Mouse (Mus musculus) ES-Bruce4 (cell line): ENCODE results near the gene Ankmy1.

Experiments
- CTCF ChIP-seq: IDR thresholded peaks from one replicate; pipeline ENCODE4 v1.8.1; 2011; ENCODE audit warnings: low read depth, low read length
- POLR2A ChIP-seq: IDR thresholded peaks from one replicate; pipeline ENCODE4 v1.8.1; 2011; ENCODE audit warnings: low read length; ENCODE audit not compliant: insufficient read depth

- TF ChIP-seq CTCF (no peak), POLR2A (no peak)
Observed at GRCm38 (mm10) chr1:92866170-92866569, 36.5 kb downstream of the Ankmy1 start.
